Mouse (Mus musculus) gonadal fat pad, adult 2 months (tissue): Measurements from ENCODE around the gene Tgfb3. TPM values are rescaled to one million over a fixed set of nuclear protein-coding genes. Genes with fewer than 3 reads are reported as not detected.
A peak's percentile ranks its signal among the peaks of the same experiment; 100 is the strongest.

ENCODE experiments used
- DNase-seq: peaks from one replicate; pipeline ENCODE4 v3.0.0-alpha.2; 2012; ENCODE audit warnings: low read depth
- polyA plus RNA-seq: library from polyadenylated mRNA; depleted of rRNA; stranded (reverse); fragments of >200 nt; gene quantifications from 2 replicates; pipeline ENCODE4 v1.2.3, GENCODE M21; 2012; rRNA removed

Tgfb3 gene
- polyA plus RNA-seq, 1 experiment = 20.6 TPM

- no peak for DNase-seq
Observed at GRCm38 (mm10) chr12:86030932-86031331, 47.9 kb downstream of the Tgfb3 start.

GRCm38 (mm10) chr12:86027747-86028146, 51.1 kb downstream of the Tgfb3 start:
- DNase-seq = peak; percentile 70

- no peak for DNase-seq
Observed at GRCm38 (mm10) chr12:86027000-86027399, 51.8 kb downstream of the Tgfb3 start.

GRCm38 (mm10) chr12:86025480-86025879, 53.4 kb downstream of the Tgfb3 start:
- DNase-seq = no peak

- DNase-seq = no peak
Observed at GRCm38 (mm10) chr12:86024426-86024825, 54.4 kb downstream of the Tgfb3 start.

- DNase-seq = no peak
Observed at GRCm38 (mm10) chr12:86023081-86023871, 55.6 kb downstream of the Tgfb3 start.

- no peak for DNase-seq
Observed at GRCm38 (mm10) chr12:86022282-86022984, 56.4 kb downstream of the Tgfb3 start.

- no peak for DNase-seq
Observed at GRCm38 (mm10) chr12:86021583-86021982, 57.3 kb downstream of the Tgfb3 start.

- DNase-seq = no peak
Observed at GRCm38 (mm10) chr12:86017360-86017759, 61.5 kb downstream of the Tgfb3 start.

- no peak for DNase-seq
Observed at GRCm38 (mm10) chr12:86015114-86015513, 63.7 kb downstream of the Tgfb3 start.

GRCm38 (mm10) chr12:86014621-86015020, 64.2 kb downstream of the Tgfb3 start:
- DNase-seq = no peak

- DNase-seq = no peak
Observed at GRCm38 (mm10) chr12:86014174-86014573, 64.7 kb downstream of the Tgfb3 start.

- no peak for DNase-seq
Observed at GRCm38 (mm10) chr12:86012195-86012594, 66.6 kb downstream of the Tgfb3 start.

GRCm38 (mm10) chr12:86010656-86011055, 68.2 kb downstream of the Tgfb3 start:
- DNase-seq = no peak

GRCm38 (mm10) chr12:86007377-86007776, 71.5 kb downstream of the Tgfb3 start:
- no peak for DNase-seq

Other genes starting within 250 kb of the Tgfb3 start
- gene Ift43, start 3.5 kb upstream of the Tgfb3 start, polyA plus RNA-seq = 32.0 and 33.1 TPM in 2 replicates
- 13.6 and 14.8 TPM in 2 replicates for gene Gpatch2l, start 162.8 kb upstream of the Tgfb3 start, polyA plus RNA-seq